Mouse (Mus musculus) left cerebral cortex, adult 9 months (tissue): ENCODE measurements at regions not wholly inside any gene's neighbourhood (a gene's known extent, or its start where the extent isn't known, plus 50 kb on each side); places are given as distances from the start of the nearest gene placed in this dataset.
A peak's percentile ranks its signal among the peaks of the same experiment; 100 is the strongest.
"Not testable (repeated sequence)": the region's sequence is repeated elsewhere in the genome, so short reads cannot be mapped to it uniquely, and the experiment has no call there.

Experiments
- DNase-seq, 2 experiments: peaks; one replicate each; pipeline ENCODE4 v3.0.0; 2022; ENCODE audit warnings: low spot score in 2 of 2

DNA sequence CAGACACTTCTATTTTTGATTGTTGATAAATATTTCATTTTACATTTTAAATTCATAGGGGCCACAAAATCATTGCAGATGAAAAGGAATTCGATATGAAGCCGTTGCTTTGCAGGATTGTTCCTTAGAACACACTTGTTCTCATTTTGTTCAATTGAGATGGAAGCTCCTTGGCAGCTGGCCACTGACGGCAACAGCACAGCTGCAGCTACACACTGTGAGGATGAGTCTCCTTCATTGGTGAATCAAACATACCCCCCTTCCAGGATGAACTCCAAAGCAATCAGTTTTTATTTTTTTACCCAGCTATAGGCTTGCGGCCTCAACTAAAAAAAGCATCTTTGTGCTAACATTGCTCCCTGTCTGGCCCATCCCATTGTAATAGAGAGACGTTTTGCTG lies 475.1 kb downstream of the Tbl1xr1 start:
- DNase-seq, result peak in 1 of 2 experiments; percentile 68

DNA sequence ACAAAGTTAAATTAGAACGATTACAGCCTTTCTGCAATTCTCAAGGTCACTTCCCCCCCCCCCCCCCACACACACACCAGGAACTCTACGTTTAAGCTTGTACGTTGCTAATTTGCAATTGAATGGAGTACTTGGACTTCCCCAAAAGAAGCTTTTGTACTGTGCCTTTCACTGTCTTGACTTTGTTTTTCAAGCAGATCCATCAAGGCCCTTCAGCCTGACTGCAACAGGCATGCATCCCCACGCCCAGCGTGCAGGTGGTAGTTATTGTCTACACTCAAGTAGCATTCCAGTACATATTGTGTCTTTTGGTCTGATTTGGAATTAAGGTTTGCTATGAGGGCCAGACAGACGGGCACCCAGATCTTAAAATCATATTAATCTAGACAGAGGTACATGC lies 483.1 kb downstream of the Tbl1xr1 start:
- DNase-seq, result no peak

DNA sequence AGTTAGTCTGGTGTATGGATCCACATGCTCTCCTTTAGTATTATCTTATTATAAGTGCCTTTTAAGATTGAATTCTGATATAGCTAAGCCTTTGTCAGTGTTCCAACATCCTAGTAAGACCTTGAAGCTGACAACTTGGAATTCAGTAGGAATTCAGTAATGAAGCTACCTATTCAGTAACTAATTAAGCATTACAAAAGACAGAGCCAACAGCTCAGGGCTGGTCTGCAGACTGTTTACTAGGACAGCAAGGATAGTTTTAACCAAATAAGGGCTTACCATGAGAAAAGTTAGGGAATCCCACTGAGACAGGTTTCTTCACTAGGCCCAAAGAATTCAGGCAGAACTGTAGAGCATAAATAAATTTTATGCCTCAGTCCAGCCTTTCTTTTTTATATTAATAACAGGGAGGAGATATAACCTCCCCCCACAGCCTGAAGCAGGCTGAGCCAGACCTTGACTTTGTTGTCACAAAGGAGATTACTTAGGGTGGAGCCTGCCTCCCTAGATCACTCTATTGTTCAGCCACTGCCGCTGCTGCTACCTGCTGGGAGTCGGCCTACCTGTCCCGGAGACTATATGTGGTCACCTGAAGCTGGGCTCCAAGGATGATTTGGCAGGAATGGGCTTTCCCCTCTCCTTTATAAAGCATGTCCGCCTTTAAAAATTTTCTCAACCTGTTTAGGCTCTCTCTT lies 484.2 kb downstream of the Tbl1xr1 start:
- not testable (repeated sequence) for DNase-seq
